Mouse (Mus musculus): ENCODE data around the gene Klc4. TPM values are rescaled to one million over a fixed set of nuclear protein-coding genes. Genes with fewer than 3 reads are reported as not detected.

Gene Klc4
- polyA plus RNA-seq (2014; fragmentation: Nextera tagmentation; extraction: Ambion mirVana) = 32.8 and 33.4 TPM in 2 replicates

DNA sequence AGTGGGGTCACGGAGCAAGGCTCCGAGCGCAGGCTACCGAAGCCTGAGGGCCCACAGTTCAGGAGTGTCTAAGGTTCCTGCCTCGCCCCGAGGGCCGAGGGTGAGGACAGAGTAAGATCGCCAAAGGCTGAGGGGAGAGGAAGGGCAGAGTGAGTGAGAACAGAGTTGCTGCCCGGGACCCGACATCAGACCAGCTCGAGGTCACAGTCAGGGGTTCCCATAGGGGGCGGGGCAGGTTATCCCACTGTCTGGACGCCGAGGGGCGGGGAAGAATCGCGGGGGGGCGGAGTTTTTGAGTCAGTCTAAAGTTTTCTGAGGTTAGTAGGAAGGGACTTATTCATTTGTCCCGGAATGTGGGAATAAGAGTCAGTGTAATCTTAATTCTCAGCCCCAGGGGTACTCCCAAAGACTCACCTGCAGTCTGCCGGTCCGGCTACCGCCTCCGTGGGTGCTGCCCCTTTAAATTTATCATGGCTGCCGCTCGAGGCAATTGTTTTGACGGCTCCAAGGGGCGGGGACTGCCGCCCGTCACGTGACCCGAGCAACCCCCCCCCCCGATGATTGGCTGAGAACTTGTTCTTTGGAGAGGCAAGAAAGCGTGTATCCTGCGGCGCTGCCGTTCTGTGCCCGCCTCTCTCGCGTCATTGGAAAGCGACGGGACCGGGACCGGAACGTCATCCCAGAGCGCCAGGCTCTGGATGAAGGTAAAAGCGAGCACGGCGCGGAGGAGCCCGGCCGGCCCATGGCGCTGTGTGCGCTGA, at the start of gene Klc4, which contains the start of gene Mrpl2:
Klc4 (minus strand) TSS at position 462 of the 761 bp plus-strand sequence.
Mrpl2 (plus strand) TSS at position 669 of the 761 bp plus-strand sequence.
- whole genome bisulfite sequencing = under 1% methylated on average over 53 of the region's 53 CpGs
- peak; percentile 70 for ATAC-seq (ENCODE audit: low FRiP score, low TSS enrichment)

DNA sequence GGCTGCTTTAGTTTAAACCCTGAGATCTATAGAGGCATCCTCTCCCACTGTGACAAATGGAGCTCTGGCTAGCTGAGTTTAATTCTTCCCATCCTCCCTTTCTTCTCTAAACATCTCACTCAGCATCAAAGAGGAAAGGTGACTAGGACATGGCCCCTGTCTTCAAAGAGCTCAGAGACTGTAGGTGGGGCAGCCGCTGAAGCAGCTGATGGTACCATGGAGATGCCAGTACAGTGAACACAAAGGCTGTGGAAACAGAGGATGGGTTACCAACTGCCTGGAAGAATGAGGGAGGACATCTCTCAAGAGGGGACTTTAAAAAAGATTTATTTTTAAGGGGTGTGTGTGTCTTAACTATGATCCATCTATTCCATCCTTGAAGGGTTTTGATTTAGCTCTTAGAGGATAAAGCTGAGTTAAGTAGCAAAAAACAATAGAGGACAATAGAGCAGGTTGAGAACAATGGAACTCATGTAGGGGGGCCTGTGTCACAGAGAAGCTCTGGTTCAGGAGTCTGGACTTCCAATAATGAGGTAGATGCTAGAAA, 48.8 kb upstream of the Klc4 start:
- Histone ChIP-seq H3K4me2 (ENCODE audit: low read length) (no peak overlapping the region), H3K27me3 (ENCODE audit: control insufficient read depth, insufficient read depth, low read length) (no peaks in the 10 kb centered on the region), H3K36me3 (ENCODE audit: control insufficient read depth, insufficient read depth, low read length) (peaks cover 15% of the 10 kb centered on the region), H3K27ac (replicated peaks; ENCODE audit: low read depth, low read length) (no peak overlapping the region), H3K4me3 (replicated peaks; ENCODE audit: low read depth, low read length) (no peak overlapping the region), H3K4me1 (ENCODE audit: control insufficient read depth, insufficient read depth, low read length) (no peaks in the 10 kb centered on the region), H3K9me3 (ENCODE audit: control insufficient read depth, low read length) (no peaks in the 10 kb centered on the region), H3K9ac (replicated peaks; ENCODE audit: low read length) (no peak overlapping the region)
- no peak for ATAC-seq (ENCODE audit: low FRiP score, low TSS enrichment)
- DNase-seq = no peak
- 54% methylated on average over 1 of the region's 1 CpGs for WGBS

More for the DNA sequence above, at the start of gene Klc4, which contains the start of gene Mrpl2:
- no peaks in the 10 kb centered on the region for H3K9me3 ChIP-seq (ENCODE audit: control insufficient read depth, low read length)
- peaks cover 27% of the 10 kb centered on the region for H3K36me3 ChIP-seq (ENCODE audit: control insufficient read depth, insufficient read depth, low read length)
- H3K4me3 ChIP-seq (replicated peaks; ENCODE audit: low read depth, low read length) = peak within 1 kb of the TSS; percentile 72
- no peaks in the 10 kb centered on the region for H3K27me3 ChIP-seq (ENCODE audit: control insufficient read depth, insufficient read depth, low read length)
- H3K4me1 ChIP-seq (ENCODE audit: control insufficient read depth, insufficient read depth, low read length) = peaks cover 25% of the 10 kb centered on the region
- peak; percentile 98 for DNase-seq
- peak within 1 kb of the TSS; percentile 73 for H3K9ac ChIP-seq (replicated peaks; ENCODE audit: low read length)
- H3K27ac ChIP-seq (replicated peaks; ENCODE audit: low read depth, low read length) = peak within 1 kb of the TSS; percentile 89
- H3K4me2 ChIP-seq (ENCODE audit: low read length) = peak within 1 kb of the TSS; percentile 95

DNA sequence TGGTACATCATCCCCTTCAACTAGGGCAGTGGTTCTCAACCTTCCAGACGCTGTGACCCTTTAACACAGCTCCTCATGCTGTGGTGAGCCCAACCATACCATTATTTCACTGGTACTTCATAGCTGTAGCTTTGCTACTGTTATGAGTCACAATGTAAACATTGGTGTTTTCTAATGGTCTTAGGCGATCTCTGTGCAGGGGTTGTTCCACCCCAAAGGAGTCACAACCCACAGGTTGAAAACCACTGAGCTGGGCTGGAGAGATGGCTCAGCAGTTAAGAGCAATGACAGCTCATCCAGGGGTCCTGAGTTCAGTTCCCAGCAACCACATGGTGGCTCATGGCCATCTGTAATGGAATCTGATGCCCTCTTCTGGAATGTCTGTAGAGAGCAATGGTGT, 45.6 kb upstream of the Klc4 start:
- Histone ChIP-seq H3K4me1 (ENCODE audit: control insufficient read depth, insufficient read depth, low read length) (no peaks in the 10 kb centered on the region), H3K27me3 (ENCODE audit: control insufficient read depth, insufficient read depth, low read length) (no peaks in the 10 kb centered on the region), H3K4me2 (ENCODE audit: low read length) (no peak overlapping the region), H3K4me3 (replicated peaks; ENCODE audit: low read depth, low read length) (no peak overlapping the region), H3K36me3 (ENCODE audit: control insufficient read depth, insufficient read depth, low read length) (peaks cover 14% of the 10 kb centered on the region), H3K9me3 (ENCODE audit: control insufficient read depth, low read length) (no peaks in the 10 kb centered on the region), H3K27ac (replicated peaks; ENCODE audit: low read depth, low read length) (no peak overlapping the region), H3K9ac (replicated peaks; ENCODE audit: low read length) (no peak overlapping the region)
- WGBS = 94% methylated on average over 2 of the region's 2 CpGs
- no peak for DNase-seq
- ATAC-seq (ENCODE audit: low FRiP score, low TSS enrichment) = no peak

DNA sequence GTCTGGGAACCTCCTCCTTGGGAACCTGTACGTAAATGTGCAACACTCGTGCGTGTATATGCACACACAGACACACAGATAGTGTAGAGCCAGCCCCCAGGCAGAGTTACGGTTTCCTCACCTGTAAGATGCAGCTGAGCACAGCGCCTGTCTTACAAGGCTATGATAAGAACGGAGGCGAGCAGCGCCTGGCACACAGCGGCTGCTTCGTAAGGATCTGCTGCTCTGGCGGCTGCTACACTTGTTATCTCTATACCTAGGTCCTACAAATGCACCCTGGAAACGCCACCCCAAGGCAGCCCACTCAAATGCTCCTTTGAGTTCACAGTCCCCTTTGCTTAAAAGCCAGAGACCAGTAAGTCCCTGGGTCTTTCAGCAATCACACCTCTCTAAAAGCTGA, 44.8 kb upstream of the Klc4 start:
- Histone ChIP-seq H3K9ac (replicated peaks; ENCODE audit: low read length) (no peak overlapping the region), H3K9me3 (ENCODE audit: control insufficient read depth, low read length) (no peaks in the 10 kb centered on the region), H3K4me3 (replicated peaks; ENCODE audit: low read depth, low read length) (no peak overlapping the region), H3K4me2 (ENCODE audit: low read length) (no peak overlapping the region), H3K4me1 (ENCODE audit: control insufficient read depth, insufficient read depth, low read length) (no peaks in the 10 kb centered on the region), H3K36me3 (ENCODE audit: control insufficient read depth, insufficient read depth, low read length) (peaks cover 21% of the 10 kb centered on the region), H3K27me3 (ENCODE audit: control insufficient read depth, insufficient read depth, low read length) (no peaks in the 10 kb centered on the region), H3K27ac (replicated peaks; ENCODE audit: low read depth, low read length) (no peak overlapping the region)
- WGBS = 94% methylated on average over 12 of the region's 12 CpGs
- DNase-seq (no peak), ATAC-seq (ENCODE audit: low FRiP score, low TSS enrichment) (no peak)

DNA sequence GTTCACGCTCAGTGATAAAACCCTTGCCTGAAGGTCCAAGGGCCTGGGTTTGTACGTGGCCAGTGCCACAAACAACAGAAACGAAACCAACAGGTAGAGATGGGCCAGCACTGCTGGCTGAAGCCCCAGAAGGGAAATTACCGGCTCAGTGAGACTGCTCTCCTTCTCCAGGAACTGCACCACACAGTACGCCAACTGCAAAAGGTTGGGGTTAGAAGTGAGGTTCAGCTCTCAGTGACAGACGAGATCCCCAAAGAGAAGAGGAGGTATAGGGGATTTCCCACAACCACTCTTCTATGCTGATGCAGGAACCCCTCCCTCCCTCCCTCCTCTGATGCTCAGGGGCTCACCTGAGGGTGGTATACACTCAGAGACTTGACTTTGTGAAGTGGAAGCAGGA, 40.1 kb upstream of the Klc4 start:
- Histone ChIP-seq H3K27ac (replicated peaks; ENCODE audit: low read depth, low read length) (no peak overlapping the region), H3K27me3 (ENCODE audit: control insufficient read depth, insufficient read depth, low read length) (no peaks in the 10 kb centered on the region), H3K4me3 (replicated peaks; ENCODE audit: low read depth, low read length) (no peak overlapping the region), H3K9me3 (ENCODE audit: control insufficient read depth, low read length) (no peaks in the 10 kb centered on the region), H3K36me3 (ENCODE audit: control insufficient read depth, insufficient read depth, low read length) (peaks cover 53% of the 10 kb centered on the region), H3K4me2 (ENCODE audit: low read length) (no peak overlapping the region), H3K9ac (replicated peaks; ENCODE audit: low read length) (no peak overlapping the region), H3K4me1 (ENCODE audit: control insufficient read depth, insufficient read depth, low read length) (peaks cover 7% of the 10 kb centered on the region)
- ATAC-seq (ENCODE audit: low FRiP score, low TSS enrichment) (no peak), DNase-seq (no peak)
- 94% methylated on average over 6 of the region's 6 CpGs for WGBS

DNA sequence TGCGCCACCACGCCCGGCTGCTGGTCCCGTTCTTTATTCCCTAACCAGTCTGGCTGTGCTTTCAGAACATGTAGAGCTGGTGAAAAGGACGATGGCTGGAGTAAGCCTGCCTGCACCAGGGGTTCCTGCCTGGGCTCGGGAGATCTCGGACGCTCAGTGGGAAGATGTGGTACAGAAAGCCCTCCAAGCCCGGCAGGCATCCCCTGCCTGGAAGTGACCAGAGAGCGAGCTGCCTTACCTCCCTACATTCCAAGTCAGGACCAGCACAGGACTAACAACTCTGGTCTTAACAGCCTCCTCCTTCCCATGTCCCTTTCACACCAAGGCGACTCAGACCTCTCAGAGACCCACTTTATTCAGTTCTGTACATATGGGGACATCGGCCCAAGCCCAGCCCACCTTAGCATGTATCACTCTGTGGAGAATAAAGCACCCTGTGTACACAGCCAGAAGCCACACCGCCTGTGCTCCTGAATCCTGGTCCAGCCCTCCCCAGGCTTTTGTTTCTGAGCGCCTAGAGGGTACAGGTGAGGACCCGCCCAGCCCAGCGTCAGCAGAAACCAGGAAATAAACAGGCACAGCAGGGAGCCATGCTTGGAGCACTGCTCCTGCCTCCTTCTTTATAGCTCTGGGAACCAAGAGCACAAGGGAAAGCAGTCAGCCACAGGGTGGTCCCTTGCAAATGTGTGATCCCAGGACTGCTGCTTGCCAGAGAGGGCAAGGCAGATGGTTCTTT, 37.0 kb upstream of the Klc4 start:
- no peak for DNase-seq
- H3K4me1 ChIP-seq (ENCODE audit: control insufficient read depth, insufficient read depth, low read length) = peaks cover 19% of the 10 kb centered on the region
- H3K9me3 ChIP-seq (ENCODE audit: control insufficient read depth, low read length) = no peaks in the 10 kb centered on the region
- H3K36me3 ChIP-seq (ENCODE audit: control insufficient read depth, insufficient read depth, low read length) = peaks cover 56% of the 10 kb centered on the region
- no peak overlapping the region for H3K4me3 ChIP-seq (replicated peaks; ENCODE audit: low read depth, low read length)
- no peak overlapping the region for H3K27ac ChIP-seq (replicated peaks; ENCODE audit: low read depth, low read length)
- ATAC-seq (ENCODE audit: low FRiP score, low TSS enrichment) = no peak
- H3K27me3 ChIP-seq (ENCODE audit: control insufficient read depth, insufficient read depth, low read length) = no peaks in the 10 kb centered on the region
- no peak overlapping the region for H3K4me2 ChIP-seq (ENCODE audit: low read length)
- WGBS = 84% methylated on average over 16 of the region's 16 CpGs
- H3K9ac ChIP-seq (replicated peaks; ENCODE audit: low read length) = no peak overlapping the region

DNA sequence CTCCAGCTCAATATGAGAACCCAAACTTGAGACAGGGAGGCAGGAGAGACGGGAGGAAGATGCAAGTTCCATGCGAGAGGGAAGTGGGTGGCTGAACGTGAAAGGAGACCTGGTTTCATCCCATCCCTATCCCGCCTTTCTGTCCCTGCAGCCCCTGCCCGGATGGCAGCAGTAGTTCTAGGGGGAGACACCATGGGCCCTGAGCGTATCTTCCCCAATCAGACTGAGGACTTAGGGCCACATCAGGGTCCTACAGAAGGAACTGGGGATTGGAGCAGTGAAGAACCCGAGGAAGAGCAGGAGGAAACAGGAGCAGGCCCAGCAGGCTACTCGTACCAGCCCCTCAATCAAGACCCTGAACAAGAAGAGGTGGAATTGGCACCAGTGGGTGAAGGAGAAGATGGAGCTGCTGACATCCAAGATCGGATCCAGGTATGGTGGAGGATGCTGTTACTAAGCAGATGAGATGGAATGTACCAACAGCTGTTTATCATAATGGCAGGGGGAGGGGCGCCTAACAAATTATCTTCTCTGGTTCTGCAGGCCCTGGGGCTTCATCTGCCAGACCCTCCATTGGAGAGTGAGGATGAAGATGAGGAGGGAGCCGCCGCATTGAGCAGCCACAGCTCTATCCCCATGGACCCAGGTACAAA, 35.8 kb upstream of the Klc4 start:
- H3K36me3 ChIP-seq (ENCODE audit: control insufficient read depth, insufficient read depth, low read length) = peaks cover 56% of the 10 kb centered on the region
- peak overlapping the region; percentile 82 for H3K4me3 ChIP-seq (replicated peaks; ENCODE audit: low read depth, low read length)
- 24% methylated on average over 12 of the region's 12 CpGs for WGBS
- peak overlapping the region; percentile 62 for H3K9ac ChIP-seq (replicated peaks; ENCODE audit: low read length)
- no peak for ATAC-seq (ENCODE audit: low FRiP score, low TSS enrichment)
- H3K4me1 ChIP-seq (ENCODE audit: control insufficient read depth, insufficient read depth, low read length) = peaks cover 19% of the 10 kb centered on the region
- peak overlapping the region; percentile 97 for H3K4me2 ChIP-seq (ENCODE audit: low read length)
- H3K9me3 ChIP-seq (ENCODE audit: control insufficient read depth, low read length) = no peaks in the 10 kb centered on the region
- H3K27me3 ChIP-seq (ENCODE audit: control insufficient read depth, insufficient read depth, low read length) = no peaks in the 10 kb centered on the region
- no peak for DNase-seq
- H3K27ac ChIP-seq (replicated peaks; ENCODE audit: low read depth, low read length) = peak overlapping the region; percentile 61

DNA sequence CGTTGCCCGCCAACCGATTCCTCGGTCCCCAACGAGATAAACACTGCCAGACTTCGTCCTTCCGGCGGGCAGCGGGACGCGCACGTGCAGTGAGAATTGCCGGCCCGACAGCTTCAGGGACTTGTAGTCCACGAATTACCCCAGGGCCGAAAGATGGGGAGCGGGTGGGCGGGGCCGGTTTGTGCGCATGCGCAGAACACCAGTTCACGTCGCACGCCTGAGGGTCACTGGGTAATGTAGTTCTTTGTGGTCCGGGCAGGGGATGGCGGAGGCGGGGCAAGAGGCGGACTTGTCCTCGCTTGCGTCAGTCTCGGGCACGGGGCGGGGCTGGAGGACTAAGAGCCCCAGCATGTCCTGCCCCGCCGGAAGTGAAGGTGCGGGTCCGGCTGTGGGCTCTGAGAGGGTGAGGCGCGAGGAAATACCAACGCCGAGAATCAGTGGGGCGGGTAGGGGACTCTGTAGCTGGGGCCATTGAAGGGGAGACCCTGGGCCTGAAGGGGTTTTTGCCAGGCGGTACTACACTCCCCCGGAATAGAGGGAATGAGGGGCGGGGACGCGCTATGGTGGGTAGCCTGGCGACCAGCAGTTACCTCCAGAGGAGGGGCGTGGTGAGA, 35.0 kb upstream of the Klc4 start, which contains the start of gene Klhdc3:
Klhdc3 (minus strand) TSS at position 155 of the 614 bp plus-strand sequence.
- under 1% methylated on average over 49 of the region's 49 CpGs for WGBS

More for the DNA sequence above, 35.0 kb upstream of the Klc4 start, which contains the start of gene Klhdc3:
- peak within 1 kb of the TSS; percentile 69 for H3K9ac ChIP-seq (replicated peaks; ENCODE audit: low read length)
- no peaks in the 10 kb centered on the region for H3K27me3 ChIP-seq (ENCODE audit: control insufficient read depth, insufficient read depth, low read length)
- H3K27ac ChIP-seq (replicated peaks; ENCODE audit: low read depth, low read length) = peak within 1 kb of the TSS; percentile 90
- ATAC-seq (ENCODE audit: low FRiP score, low TSS enrichment) (peak; percentile 98), DNase-seq (peak; percentile 99)
- no peaks in the 10 kb centered on the region for H3K9me3 ChIP-seq (ENCODE audit: control insufficient read depth, low read length)
- peaks cover 19% of the 10 kb centered on the region for H3K4me1 ChIP-seq (ENCODE audit: control insufficient read depth, insufficient read depth, low read length)
- H3K4me3 ChIP-seq (replicated peaks; ENCODE audit: low read depth, low read length) = peak within 1 kb of the TSS; percentile 82
- peaks cover 56% of the 10 kb centered on the region for H3K36me3 ChIP-seq (ENCODE audit: control insufficient read depth, insufficient read depth, low read length)
- peak within 1 kb of the TSS; percentile 97 for H3K4me2 ChIP-seq (ENCODE audit: low read length)

Data from midbrain, embryonic 14.5 days (tissue).